Mouse (Mus musculus): ENCODE data around the gene Pwwp2b. TPM values are rescaled to one million over a fixed set of nuclear protein-coding genes. Genes with fewer than 3 reads are reported as not detected.

Gene Pwwp2b
- polyA plus RNA-seq, 1 experiment from 2014 or later, result 4.5 TPM

DNA sequence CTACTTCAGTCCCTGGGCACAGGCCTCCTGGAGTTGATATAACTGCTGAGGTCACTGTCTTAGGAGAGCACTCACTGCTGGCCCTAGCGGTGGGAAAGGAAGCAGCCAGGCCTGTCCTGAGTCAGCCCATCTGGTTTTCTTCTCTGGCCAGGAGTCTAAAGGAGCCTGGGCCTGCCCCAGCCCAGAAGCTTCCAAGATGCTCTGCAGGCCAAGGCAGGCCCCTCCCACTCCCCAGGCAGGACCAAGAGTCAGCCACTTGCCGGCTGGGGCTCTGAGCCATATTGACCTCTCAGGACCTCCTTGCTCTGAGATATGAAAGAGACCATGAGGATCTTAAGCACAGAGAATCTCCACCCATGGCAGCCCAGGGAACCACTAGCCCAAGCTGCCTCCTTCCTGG lies 60.8 kb downstream of the Pwwp2b start:
- Histone ChIP-seq H3K36me3 (ENCODE audit: poor library complexity, severe bottlenecking) (no peaks in the 10 kb centered on the region), H3K27me3 (peaks cover 2% of the 10 kb centered on the region; the same call in 1 of the 2 replicates), H3K4me1 (peaks cover 11% of the 10 kb centered on the region), H3K9ac (no peak overlapping the region), H3K4me3 (no peak overlapping the region), H3K9me3 (replicated peaks) (no peaks in the 10 kb centered on the region), H3K27ac (no peak overlapping the region), H3K4me2 (no peak overlapping the region)
- no peak for ATAC-seq
- 63% methylated on average over 2 of the region's 2 CpGs for WGBS

DNA sequence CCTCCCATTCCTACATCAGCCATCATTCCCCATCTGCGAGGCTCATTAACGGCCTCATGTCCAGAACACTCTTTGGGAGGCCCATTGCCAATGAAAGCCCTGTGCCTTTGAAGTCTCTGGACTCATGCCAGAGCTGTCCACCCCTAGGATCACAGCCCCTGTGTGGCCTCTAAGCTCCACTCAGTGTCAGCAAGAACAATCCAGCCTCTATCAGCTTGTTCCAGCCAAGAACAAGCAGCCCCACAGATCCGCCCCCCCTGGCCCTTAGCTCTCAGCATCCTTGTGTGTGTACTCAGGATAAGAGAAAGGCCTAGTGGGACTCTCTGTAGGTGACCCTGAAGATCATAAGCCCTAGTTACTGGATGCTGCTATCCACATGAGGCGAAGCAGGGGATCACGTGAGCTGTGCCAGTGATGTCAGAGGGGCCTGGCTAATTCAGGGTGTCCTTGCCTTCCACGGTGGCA lies 62.2 kb downstream of the Pwwp2b start:
- WGBS, result 14% methylated on average over 6 of the region's 6 CpGs
- Histone ChIP-seq H3K9me3 (replicated peaks) (no peaks in the 10 kb centered on the region), H3K27ac (no peak overlapping the region)

DNA sequence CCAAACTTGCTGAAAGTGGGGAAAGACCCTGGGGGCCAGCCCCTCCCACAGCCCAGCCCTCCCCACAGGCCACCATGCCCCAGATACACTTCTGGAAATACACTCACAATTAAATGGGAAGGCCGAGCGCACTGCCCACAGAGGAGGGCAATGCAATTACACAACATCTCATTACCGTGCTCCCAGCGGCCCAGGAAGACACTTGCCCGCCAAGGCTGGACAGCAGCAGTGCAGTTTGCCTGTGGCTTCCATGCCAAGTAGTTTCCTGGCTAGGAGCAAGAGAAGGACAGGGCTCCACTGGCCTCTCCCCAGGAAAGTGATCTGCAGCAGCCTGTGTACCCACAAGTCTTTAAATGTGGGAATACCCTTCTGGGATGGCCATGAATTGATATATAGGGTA lies 64.4 kb downstream of the Pwwp2b start:
- no peak overlapping the region for H3K9ac ChIP-seq

More for the DNA sequence above, 62.2 kb downstream of the Pwwp2b start:
- Histone ChIP-seq H3K9ac (no peak overlapping the region), H3K27me3 (peaks cover 2% of the 10 kb centered on the region; the same call in 1 of the 2 replicates), H3K36me3 (ENCODE audit: poor library complexity, severe bottlenecking) (no peaks in the 10 kb centered on the region), H3K4me1 (peaks cover 11% of the 10 kb centered on the region), H3K4me2 (no peak overlapping the region), H3K4me3 (no peak overlapping the region)
- peak; percentile 80 for ATAC-seq

DNA sequence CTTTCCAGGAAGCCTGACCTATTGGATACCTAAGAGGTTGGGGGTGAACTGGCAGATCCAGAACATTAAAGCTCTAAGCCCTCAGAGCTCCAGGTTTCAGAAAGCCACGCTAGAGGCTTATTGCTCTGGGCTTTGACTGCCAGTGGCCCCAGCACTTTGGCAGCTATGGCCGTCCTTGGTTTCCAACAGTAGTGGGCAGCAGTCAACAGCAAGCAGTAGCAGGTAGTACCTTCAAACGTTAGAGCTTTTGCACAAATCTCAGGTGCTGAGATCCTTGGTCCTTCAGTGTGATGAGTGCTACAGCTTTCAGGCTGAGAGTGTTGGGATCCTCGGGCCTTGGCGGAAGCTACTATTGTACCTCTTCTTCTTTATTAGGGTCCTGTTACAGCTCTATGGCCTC lies 65.1 kb downstream of the Pwwp2b start:
- ATAC-seq, result no peak
- Histone ChIP-seq H3K4me1 (peaks cover 18% of the 10 kb centered on the region), H3K27me3 (0 out of 2 replicates have a peak, but pooled peaks cover 2% of the 10 kb centered on the region), H3K27ac (no peak overlapping the region), H3K36me3 (ENCODE audit: poor library complexity, severe bottlenecking) (no peaks in the 10 kb centered on the region), H3K9ac (no peak overlapping the region), H3K4me3 (no peak overlapping the region), H3K4me2 (no peak overlapping the region), H3K9me3 (replicated peaks) (no peaks in the 10 kb centered on the region)
- WGBS, result 86% methylated on average over 5 of the region's 5 CpGs

More for the DNA sequence above, 64.4 kb downstream of the Pwwp2b start:
- 0 out of 2 replicates have a peak, but pooled peaks cover 2% of the 10 kb centered on the region for H3K27me3 ChIP-seq
- H3K4me1 ChIP-seq, result peaks cover 18% of the 10 kb centered on the region
- no peak overlapping the region for H3K4me2 ChIP-seq
- H3K9me3 ChIP-seq (replicated peaks), result no peaks in the 10 kb centered on the region
- ATAC-seq, result no peak
- no peaks in the 10 kb centered on the region for H3K36me3 ChIP-seq (ENCODE audit: poor library complexity, severe bottlenecking)
- 51% methylated on average over 5 of the region's 5 CpGs for WGBS
- no peak overlapping the region for H3K27ac ChIP-seq
- no peak overlapping the region for H3K4me3 ChIP-seq

DNA sequence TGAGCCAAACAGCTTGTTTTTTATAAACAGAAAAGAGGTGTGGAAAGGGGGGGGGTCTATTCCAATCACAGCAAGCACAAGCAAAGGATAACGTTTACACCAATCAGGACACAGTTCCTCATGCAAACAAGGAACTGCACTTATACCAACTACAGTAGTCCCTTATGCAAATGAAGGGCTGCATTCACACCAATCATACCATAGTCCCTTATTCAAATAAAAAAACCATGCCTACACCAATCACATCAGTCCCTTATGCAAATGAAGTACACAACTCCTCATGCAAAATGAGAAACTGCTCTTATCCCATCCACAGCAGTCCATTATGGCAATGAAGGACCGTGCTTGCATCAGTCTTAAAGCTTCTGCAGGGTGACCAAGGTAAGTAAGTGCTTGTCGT lies 66.4 kb downstream of the Pwwp2b start:
- H3K4me2 ChIP-seq, result no peak overlapping the region
- no peaks in the 10 kb centered on the region for H3K36me3 ChIP-seq (ENCODE audit: poor library complexity, severe bottlenecking)
- WGBS, result 83% methylated on average over 3 of the region's 3 CpGs
- no peak overlapping the region for H3K27ac ChIP-seq
- H3K9ac ChIP-seq, result no peak overlapping the region
- ATAC-seq, result no peak
- no peaks in the 10 kb centered on the region for H3K9me3 ChIP-seq (replicated peaks)
- peaks cover 26% of the 10 kb centered on the region for H3K4me1 ChIP-seq
- H3K27me3 ChIP-seq, result no peaks in the 10 kb centered on the region
- H3K4me3 ChIP-seq, result no peak overlapping the region

DNA sequence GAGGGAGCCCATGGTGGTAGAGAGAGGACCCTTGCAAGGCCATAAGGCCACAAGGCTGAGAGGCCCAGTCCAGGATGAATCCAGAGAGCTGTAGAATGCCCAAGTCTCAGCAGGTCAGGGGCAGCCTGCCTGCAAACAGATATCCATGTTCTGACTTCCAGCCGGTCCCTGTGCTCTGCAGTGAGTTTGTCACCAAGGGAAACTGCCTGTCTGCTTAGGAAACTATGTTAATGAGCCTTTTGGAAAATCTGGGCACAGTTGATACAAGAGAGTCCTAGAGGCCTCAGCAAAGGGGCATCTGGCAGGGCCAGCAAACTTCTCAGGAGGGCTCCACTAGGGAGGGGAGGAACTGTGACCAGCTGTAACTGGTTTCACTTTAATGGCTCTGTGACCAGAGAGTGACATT lies 70.7 kb downstream of the Pwwp2b start:
- peak; percentile 78 for ATAC-seq
- 37% methylated on average over 1 of the region's 1 CpGs for WGBS
- no peak overlapping the region for H3K4me3 ChIP-seq
- no peaks in the 10 kb centered on the region for H3K9me3 ChIP-seq (replicated peaks)
- H3K36me3 ChIP-seq (ENCODE audit: poor library complexity, severe bottlenecking), result no peaks in the 10 kb centered on the region
- 0 out of 2 replicates have a peak, but pooled peaks cover 3% of the 10 kb centered on the region for H3K27me3 ChIP-seq
- H3K4me2 ChIP-seq, result no peak overlapping the region
- peak overlapping the region; percentile 48; the same call in 1 of the 2 replicates for H3K27ac ChIP-seq
- no peak overlapping the region for H3K9ac ChIP-seq
- H3K4me1 ChIP-seq, result peaks cover 15% of the 10 kb centered on the region

Other genes with a start within 250 kb of the Pwwp2b start
- gene Dpysl4, start 162.5 kb upstream of the Pwwp2b start, polyA plus RNA-seq (2015; fragmentation: Nextera tagmentation; extraction: Ambion mirVana), result 106 and 141 TPM in 2 replicates
- 3.6 and 3.7 TPM in 2 replicates for gene Lrrc27, start 35.5 kb upstream of the Pwwp2b start, polyA plus RNA-seq (2015; fragmentation: Nextera tagmentation; extraction: Ambion mirVana)
- 0.50 and 0.89 TPM in 2 replicates for gene Stk32c, start 35.2 kb upstream of the Pwwp2b start, polyA plus RNA-seq (2015; fragmentation: Nextera tagmentation; extraction: Ambion mirVana)
- 9.7 and 11.1 TPM in 2 replicates for gene Inpp5a, start 140.6 kb downstream of the Pwwp2b start, polyA plus RNA-seq (2015; fragmentation: Nextera tagmentation; extraction: Ambion mirVana)